Mouse (Mus musculus) ES-CJ7 (cell line): ENCODE measurements around the gene Relch.

Experiments used
- DNase-seq: peaks from one replicate; pipeline ENCODE4 v3.0.0; 2011; ENCODE audit warnings: low read depth, low spot score

Gene Relch

DNA sequence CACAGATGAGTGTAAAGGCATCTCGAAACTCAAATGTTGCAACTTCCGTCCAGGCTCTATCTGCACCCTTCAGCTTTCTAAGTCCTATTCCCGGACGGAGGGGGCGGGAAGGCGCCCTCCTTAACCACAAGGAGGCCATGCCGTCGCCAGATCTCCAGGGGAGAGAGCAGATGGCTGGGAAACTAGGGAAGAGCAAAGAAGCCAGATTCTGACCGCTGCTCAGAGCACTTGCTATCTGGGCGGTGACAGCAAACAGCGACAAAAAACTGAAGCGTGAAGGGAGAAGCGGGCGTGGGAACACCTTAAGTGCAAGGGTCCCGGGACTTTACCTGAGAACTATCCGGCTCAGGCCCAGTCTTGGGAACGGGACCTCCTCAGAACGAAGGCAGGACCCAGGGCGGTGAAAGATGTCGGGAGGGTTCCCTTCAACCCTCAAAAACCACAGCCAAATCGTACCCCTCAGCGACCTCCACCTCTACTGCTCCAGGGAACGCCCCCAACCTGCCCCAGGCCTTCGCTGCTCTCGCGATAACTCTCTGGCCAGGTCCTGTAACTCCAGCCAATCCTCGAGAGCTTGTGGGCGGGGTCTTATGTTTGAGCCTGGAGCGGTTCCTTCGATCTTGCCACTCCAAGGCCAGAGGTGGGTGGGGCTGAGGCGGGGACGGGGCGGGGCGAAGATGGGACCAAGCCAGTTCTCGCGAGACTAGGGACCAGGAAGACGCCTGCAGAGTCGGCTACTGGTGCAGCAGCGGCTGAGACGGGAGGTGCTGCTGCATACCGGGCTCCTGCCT, at the start of gene Relch, which contains the start of gene Pign:
Gene Relch (plus strand): TSS at position 691 of the 791 bp plus-strand sequence.
Gene Pign (minus strand): TSS at position 507 of the 791 bp plus-strand sequence.
- peak; percentile 100 for DNase-seq

DNA sequence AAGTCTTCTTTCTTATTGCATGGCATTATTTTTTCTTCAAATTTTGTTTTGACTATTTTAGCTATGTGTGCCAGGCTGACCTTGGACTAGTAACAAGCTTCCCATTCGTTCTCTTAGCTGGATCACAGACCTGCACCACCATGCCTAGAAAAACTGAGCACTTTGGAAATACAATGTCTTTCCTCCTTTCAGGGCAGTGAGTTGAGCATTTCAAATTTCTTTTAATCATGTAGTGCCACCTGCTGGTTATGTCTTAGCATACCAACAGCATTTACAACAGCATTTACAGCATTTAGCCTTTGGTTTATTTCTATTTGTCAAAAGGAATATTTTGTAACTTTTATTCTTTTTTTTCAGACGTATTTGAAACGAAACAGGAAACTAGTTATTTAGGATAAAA, 33.2 kb upstream of the Relch start:
- peak; percentile 55 for DNase-seq

DNA sequence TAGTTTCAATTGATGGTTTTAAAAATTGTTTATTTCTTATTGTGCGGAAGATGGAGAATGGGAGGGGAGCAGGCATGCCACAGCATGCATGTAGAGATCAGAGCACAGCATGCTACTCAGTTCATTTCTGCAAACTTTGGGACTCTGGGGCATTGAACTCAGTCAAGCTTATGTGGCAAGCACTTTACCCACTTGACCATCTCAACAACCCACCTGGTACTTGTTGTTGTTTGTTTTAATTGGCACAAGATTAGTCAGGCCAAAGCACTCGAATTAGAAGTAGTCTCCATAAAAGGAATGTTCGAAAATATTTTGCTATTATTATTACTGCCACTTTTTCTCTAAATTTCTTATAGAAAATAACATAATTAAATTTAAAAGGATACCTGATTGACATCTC, 19.6 kb upstream of the Relch start:
- no peak for DNase-seq

- DNase-seq, result no peak
These were observed 13.0 kb upstream of the Relch start for GRCm38 (mm10) chr1:105650650-105651049.

DNA sequence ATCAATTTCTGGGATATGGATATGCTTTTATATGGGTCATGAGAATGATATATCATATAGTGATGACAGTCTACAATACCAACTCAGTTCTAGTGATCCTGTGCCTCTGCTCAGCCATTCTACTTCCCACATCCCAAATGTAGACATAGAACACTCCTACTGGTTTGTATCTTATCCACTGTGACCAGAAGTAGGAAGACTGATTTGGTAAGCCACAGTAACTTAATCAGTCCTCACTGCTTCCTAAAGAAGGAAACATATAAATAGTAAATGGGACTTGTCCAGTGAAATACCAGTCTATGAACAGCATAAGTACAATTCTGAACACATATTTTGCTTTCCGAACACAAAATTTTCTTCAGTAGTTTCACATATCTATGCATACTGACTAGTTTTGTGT, 9.7 kb upstream of the Relch start:
- DNase-seq, result no peak

DNA sequence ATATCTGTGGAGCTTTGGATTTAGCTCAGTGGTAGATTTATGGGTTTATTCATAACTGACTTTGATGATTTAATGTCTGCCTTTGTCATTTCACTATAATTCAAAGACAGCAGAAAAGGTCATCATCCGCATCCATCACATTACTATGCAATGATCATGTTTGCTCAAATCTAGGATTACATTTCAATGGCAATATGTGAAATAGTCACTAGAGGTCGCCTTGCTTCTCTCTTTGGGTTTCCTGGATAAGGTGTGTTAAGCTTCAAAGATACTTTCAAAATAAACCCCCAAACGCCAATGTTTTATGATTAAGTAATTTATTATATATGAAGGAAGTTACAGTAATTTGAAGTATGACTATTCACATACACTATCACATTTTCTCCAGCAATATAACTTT, 3.6 kb upstream of the Relch start:
- DNase-seq, result peak; percentile 57

DNA sequence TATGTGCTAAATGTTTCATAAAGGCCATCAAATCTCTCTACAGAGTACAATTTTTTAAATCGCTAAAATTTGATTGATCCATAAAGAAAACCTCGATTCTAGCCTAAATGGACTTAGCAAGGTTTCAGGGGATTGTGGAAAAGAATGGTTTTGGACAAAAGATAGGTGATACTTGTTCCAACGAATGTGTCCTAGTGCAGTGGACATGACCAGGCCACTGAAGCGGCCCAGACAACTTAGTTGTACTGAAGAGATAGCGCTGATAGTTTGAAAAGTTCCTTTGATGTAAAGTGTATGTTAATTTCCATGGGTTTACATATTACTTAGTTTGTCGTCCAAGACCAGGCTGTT, 866 bp upstream of the Relch start:
- DNase-seq, result no peak

GRCm38 (mm10) chr1:105663962-105664812, 526 bp downstream of the Relch start:
- peak; percentile 66 for DNase-seq

GRCm38 (mm10) chr1:105669700-105670099, 6.0 kb downstream of the Relch start:
- no peak for DNase-seq

GRCm38 (mm10) chr1:105674763-105675162, 11.1 kb downstream of the Relch start:
- DNase-seq, result no peak

DNA sequence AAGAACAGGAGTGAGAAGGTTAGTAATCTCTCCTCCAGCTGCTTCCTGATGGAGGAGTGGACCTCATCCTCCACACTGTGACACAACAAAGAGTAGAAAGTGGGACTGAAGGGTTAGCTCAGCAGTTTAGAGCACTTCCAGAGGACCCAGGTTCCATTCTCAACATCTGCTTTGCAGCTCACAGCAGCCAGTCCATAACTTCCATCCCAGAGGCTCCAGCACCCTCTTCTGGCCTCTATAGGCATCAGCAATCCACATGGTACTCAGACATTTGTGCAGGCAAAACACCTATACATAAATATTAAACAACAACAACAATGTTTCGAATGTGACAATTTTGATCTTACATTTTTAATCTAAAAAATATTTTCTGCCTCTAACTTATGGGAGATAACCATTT, 16.9 kb downstream of the Relch start:
- peak; percentile 50 for DNase-seq

GRCm38 (mm10) chr1:105685501-105685900, 21.8 kb downstream of the Relch start:
- no peak for DNase-seq

DNA sequence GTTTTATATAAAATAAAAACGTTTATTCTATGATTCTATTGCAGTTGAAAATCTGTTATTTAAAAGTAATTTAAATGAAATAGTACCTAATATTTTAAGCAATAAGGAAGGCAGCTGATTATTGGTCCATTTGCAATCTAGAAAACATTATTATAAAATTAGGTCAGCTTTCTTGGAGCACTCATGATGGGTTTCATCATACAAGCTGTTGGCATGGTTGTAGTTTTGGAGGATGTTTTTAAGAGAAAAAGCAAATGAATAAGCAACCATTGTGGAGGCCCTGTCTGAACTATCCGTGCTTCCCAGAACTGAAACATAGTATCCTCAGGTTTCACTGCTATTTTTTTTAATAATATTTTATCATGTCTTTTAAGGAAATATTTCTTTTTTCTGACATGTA, 31.9 kb downstream of the Relch start:
- DNase-seq, result no peak

GRCm38 (mm10) chr1:105700984-105701530, 37.4 kb downstream of the Relch start:
- no peak for DNase-seq

DNA sequence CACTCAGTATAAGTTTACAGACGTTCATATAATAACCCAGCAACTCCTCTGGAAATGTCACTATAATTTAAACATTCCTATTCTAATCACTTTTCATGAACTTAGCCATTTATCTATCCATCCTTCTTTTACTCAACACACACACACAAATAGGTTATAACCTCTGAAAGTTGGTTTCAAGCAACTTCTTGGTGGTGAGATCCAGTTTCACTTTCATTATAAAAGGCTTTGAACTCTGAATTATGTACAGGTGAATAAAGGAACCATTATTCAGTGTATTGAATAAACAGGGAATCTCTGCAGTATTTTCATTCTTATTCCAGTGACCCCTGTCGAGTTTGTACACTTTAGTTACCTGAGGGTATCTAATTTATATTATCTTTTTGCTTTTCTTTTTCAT, 45.8 kb downstream of the Relch start:
- no peak for DNase-seq

DNA sequence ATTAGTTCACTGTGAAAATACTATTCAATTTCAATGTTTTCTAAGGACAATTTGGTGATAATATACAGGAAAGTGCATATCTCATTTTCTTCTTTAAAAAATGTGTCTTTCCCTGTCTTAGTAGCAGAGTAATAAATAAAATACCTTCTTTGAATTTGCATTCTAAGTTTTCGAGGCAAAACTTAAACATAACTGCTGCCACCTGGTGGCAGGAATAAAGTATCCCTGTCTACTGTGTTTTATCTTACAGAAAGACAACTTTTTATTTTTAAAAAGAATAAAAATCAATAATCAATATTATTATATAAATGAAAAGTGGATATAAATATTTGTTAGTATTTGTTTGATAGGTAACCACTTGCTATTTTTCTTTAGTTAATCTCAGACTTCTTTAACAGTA, 47.6 kb downstream of the Relch start:
- no peak for DNase-seq

- DNase-seq, result peak; percentile 74
These were observed 49.2 kb downstream of the Relch start for GRCm38 (mm10) chr1:105712822-105713221.

GRCm38 (mm10) chr1:105718358-105718757, 54.7 kb downstream of the Relch start:
- no peak for DNase-seq

- peak; percentile 88 for DNase-seq
These were observed 65.6 kb downstream of the Relch start for GRCm38 (mm10) chr1:105729246-105729645.

- peak; percentile 67 for DNase-seq
These were observed 71.7 kb downstream of the Relch start for GRCm38 (mm10) chr1:105735318-105735717.

DNA sequence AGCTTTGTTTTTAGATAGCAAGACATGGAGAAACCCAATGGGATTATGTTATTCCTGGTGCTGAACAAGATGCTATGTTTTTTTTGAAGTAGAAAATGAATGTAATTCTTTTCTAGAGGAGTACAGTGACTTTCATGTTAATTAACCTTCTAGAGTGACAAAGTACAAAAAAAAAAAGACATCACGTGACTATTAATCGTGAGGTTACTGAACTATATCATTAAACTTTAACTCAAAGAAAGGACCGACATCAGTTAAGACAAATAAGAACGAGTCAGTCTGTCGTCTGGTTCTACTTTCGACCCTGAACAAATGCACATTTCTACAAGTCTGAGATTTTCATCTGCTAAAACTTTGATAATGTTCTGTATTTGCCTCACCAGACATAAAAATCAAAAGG, 74.7 kb downstream of the Relch start:
- no peak for DNase-seq

GRCm38 (mm10) chr1:105739493-105739892, 75.8 kb downstream of the Relch start:
- DNase-seq, result no peak
